Mouse (Mus musculus) fat pad, adult 2 months (tissue): Measurements from ENCODE around the gene Prss46.

ENCODE experiments used
- DNase-seq: peaks from one replicate; pipeline ENCODE4 v3.0.0-alpha.2; 2011; ENCODE audit warnings: low read depth, low spot score; ENCODE audit errors: extremely low read depth

Prss46 gene

GRCm38 (mm10) chr9:110895507-110895906 is 51.2 kb downstream of the Prss46 start:
- no peak for DNase-seq

- no peak for DNase-seq
These were observed 51.7 kb downstream of the Prss46 start for GRCm38 (mm10) chr9:110895994-110896393.

- no peak for DNase-seq
These were observed 52.3 kb downstream of the Prss46 start for GRCm38 (mm10) chr9:110896595-110896994.

GRCm38 (mm10) chr9:110899451-110900008 is 55.2 kb downstream of the Prss46 start:
- no peak for DNase-seq

- no peak for DNase-seq
These were observed 56.9 kb downstream of the Prss46 start for GRCm38 (mm10) chr9:110901204-110901603.

GRCm38 (mm10) chr9:110902271-110902670 is 58.0 kb downstream of the Prss46 start:
- DNase-seq = no peak
